Mouse (Mus musculus) mature B cell (primary cell): ENCODE measurements around the gene Rrad.

ENCODE experiments used
- in situ Hi-C: fragments of 300-500 bp; cut with MboI; formaldehyde crosslinking; loops from 2 replicates; pipeline ENCODE4 v1.14.3; 2019

Rrad gene

GRCm38 (mm10) chr8:104620765-104621164, 10.4 kb downstream of the Rrad start:
- in situ Hi-C loops: no loop called here

GRCm38 (mm10) chr8:104613119-104613518, 18.0 kb downstream of the Rrad start:
- in situ Hi-C loops: no loop called here

GRCm38 (mm10) chr8:104611613-104612012, 19.5 kb downstream of the Rrad start:
- in situ Hi-C loops: no loop called here

GRCm38 (mm10) chr8:104610185-104610766, 20.9 kb downstream of the Rrad start:
- in situ Hi-C loops: no loop called here

GRCm38 (mm10) chr8:104609222-104609621, 21.9 kb downstream of the Rrad start:
- in situ Hi-C loops: no loop called here

- in situ Hi-C loops: no loop called here
These were observed 23.2 kb downstream of the Rrad start for GRCm38 (mm10) chr8:104607944-104608343.

- in situ Hi-C loops: no loop called here
These were observed 24.8 kb downstream of the Rrad start for GRCm38 (mm10) chr8:104606329-104606728.

- in situ Hi-C loops: no loop called here
These were observed 27.9 kb downstream of the Rrad start for GRCm38 (mm10) chr8:104603245-104603593.

- in situ Hi-C loops: no loop called here
These were observed 28.5 kb downstream of the Rrad start for GRCm38 (mm10) chr8:104602468-104603244.

GRCm38 (mm10) chr8:104601941-104602371, 29.2 kb downstream of the Rrad start:
- in situ Hi-C loops: no loop called here

GRCm38 (mm10) chr8:104601386-104601785, 29.7 kb downstream of the Rrad start:
- in situ Hi-C loops: no loop called here

- in situ Hi-C loops: no loop called here
These were observed 32.6 kb downstream of the Rrad start for GRCm38 (mm10) chr8:104598496-104598895.

- in situ Hi-C loops: no loop called here
These were observed 33.5 kb downstream of the Rrad start for GRCm38 (mm10) chr8:104597656-104598055.

- in situ Hi-C loops: no loop called here
These were observed 35.2 kb downstream of the Rrad start for GRCm38 (mm10) chr8:104595773-104596536.

GRCm38 (mm10) chr8:104594611-104595362, 36.3 kb downstream of the Rrad start:
- in situ Hi-C loops: no loop called here

GRCm38 (mm10) chr8:104593536-104594325, 37.4 kb downstream of the Rrad start:
- in situ Hi-C loops: no loop called here

- in situ Hi-C loops: no loop called here
These were observed 38.6 kb downstream of the Rrad start for GRCm38 (mm10) chr8:104592566-104592965.

- in situ Hi-C loops: no loop called here
These were observed 39.3 kb downstream of the Rrad start for GRCm38 (mm10) chr8:104591856-104592255.

GRCm38 (mm10) chr8:104591133-104591834, 39.8 kb downstream of the Rrad start, which contains the start of gene Pdp2:
Gene Pdp2, plus strand, starts transcription at chr8:104591451.
- in situ Hi-C loops: no loop called here

GRCm38 (mm10) chr8:104590284-104590683, 40.8 kb downstream of the Rrad start:
- in situ Hi-C loops: no loop called here

GRCm38 (mm10) chr8:104584522-104584921, 46.6 kb downstream of the Rrad start:
- in situ Hi-C loops: no loop called here
